Mouse (Mus musculus) CH12.LX (cell line): ENCODE data around the gene Gm20388.

Experiments used
- MEF2A ChIP-seq: IDR thresholded peaks from 2 replicates; pipeline ENCODE4 v1.6.1; 2014; ENCODE audit warnings: low read depth, mild to moderate bottlenecking, inconsistent platforms, low read length, improper control_type of control experiment, borderline replicate concordance
- POLR2A ChIP-seq: IDR thresholded peaks from 2 replicates; pipeline ENCODE4 v1.6.1; 2011; ENCODE audit warnings: low read depth, mild to moderate bottlenecking, improper control_type of control experiment, low read length
- SIN3A ChIP-seq: IDR thresholded peaks from 2 replicates; pipeline ENCODE4 v1.6.1; 2012; ENCODE audit warnings: low read length, improper control_type of control experiment, inconsistent platforms

DNA sequence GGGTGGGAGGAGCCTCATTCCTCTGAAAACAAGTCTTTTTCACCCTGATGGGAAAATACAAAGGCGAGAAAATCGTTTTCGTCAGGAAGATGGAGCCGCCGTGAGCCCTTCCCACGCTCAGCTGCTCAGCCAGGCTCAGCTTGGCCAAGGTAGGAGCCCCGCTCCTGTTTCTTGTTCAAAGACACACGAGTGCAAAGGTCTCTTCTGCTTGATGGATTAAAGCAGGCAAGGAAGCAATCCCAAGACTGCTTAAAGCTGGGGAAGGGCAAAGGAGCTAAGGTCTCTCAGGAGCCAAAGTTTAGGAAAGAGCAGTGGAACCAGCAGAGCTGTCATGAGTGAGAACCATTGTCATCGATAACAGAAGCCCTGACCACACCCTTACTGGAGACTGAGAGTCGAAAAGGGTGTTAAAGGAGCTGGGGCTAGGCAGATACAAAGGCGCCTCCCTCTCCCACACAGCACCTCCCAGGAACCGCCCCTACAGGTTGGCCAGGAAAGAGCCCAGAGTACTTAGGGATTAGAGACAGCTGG lies 3809.9 kb downstream of the Gm20388 start:
- TF ChIP-seq SIN3A (no peak), POLR2A (no peak), MEF2A (no peak)
